Mouse (Mus musculus) small intestine, adult 2 months (tissue): ENCODE data around the gene Tjp1.

ENCODE experiments used
- CTCF ChIP-seq: fragments of 200-500 bp; IDR thresholded peaks from 2 replicates; pipeline ENCODE4 v1.5.1; 2012; ENCODE audit warnings: low read depth, mild to moderate bottlenecking, control low read depth, inconsistent platforms, low read length, moderate library complexity, mixed read lengths; ENCODE audit not compliant: insufficient replicate concordance, insufficient read length; ENCODE audit errors: extremely low read depth
- POLR2A ChIP-seq: fragments of 200-500 bp; IDR thresholded peaks from 2 replicates; pipeline ENCODE4 v1.6.1; 2012; ENCODE audit warnings: low read depth, mild to moderate bottlenecking, control low read depth, inconsistent platforms, low read length, moderate library complexity

GRCm38 (mm10) chr7:65419012-65419411 is 108.6 kb downstream of the Tjp1 start:
- no peak for TF ChIP-seq CTCF
- no peak for TF ChIP-seq POLR2A
